Mouse (Mus musculus): ENCODE data around the gene Csdc2.

The Csdc2 gene

DNA sequence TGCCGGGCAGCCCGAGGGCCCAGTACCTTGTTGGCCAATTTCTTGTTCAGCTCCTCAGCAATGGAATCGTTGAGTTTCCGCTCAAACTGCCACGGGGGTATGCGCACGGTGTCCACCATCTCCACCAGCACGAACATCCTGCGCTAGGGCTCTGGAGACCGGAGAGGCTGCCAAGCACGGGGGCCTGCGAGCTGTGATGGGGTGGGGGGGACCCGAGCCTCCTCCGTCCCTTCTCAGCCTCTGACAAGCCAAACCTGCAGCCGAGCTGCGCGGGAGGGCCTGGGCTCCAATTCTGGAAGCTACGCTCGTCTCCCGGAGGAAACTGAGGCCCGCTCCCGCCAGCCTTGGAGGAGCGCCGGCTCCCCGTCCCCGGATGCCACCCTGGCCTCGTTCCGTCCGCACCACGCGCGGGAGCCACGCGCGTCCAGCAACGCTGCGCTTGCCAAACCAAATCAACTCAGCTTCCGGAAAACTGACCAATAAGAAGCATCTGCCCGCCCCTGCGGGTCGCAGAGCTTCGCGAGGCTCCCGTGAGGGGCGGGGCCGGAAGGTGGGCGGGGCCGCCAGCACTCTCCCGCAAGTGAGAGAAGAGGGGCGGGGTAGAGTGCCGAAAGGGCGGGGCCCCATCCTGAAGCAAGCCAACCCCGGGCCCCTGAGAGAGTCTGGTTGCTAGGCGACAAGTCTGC lies 10.7 kb upstream of the Csdc2 start, which contains the start of gene Polr3h:
Gene Polr3h, minus strand, starts transcription at position 481 of the 686 bp plus-strand sequence.
- peak; percentile 98 for DNase-seq (ENCODE audit: low spot score)

- no peak for DNase-seq (ENCODE audit: low spot score)
These were observed 10.1 kb upstream of the Csdc2 start for GRCm38 (mm10) chr15:81926446-81926822.

DNA sequence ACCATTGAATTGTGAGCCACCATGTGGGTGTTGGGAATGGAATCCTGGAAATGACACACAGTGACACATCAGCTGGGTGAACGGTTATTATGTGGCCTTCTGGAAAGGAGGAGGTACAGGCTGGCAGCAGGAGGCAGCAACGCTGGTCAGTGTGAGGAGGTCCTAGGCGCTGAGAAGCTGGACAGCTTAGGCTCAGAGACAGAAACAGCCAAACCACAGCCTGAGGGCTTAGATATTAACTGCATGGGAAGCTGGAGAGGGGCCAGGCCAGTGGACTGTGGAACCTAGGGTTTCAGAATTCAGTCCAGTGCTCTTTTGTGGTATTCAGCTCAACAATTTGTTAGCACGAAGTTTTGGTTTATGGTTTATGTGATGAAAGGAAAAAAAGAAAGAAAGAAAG lies 8.8 kb upstream of the Csdc2 start:
- DNase-seq (ENCODE audit: low spot score) = no peak

DNA sequence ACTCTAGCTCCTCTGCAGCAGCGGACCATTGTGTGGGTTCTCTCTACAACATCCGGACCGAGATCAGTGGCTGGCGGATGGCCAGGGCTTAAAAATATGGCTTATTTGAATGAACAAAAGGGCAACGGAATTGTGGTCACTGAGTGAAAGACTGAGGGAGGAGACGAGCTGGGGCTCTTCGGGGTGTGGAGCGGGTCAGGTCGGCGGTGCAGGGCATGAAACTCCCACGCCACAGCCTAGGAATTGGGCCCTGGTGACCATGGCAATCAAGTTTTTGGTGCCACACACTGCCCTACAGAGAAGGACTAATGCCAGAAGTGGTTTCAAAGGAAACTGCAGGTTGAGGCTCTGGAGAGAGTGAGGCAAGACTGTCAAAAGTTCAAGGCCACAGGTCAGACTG lies 8.3 kb upstream of the Csdc2 start:
- no peak for DNase-seq (ENCODE audit: low spot score)

DNA sequence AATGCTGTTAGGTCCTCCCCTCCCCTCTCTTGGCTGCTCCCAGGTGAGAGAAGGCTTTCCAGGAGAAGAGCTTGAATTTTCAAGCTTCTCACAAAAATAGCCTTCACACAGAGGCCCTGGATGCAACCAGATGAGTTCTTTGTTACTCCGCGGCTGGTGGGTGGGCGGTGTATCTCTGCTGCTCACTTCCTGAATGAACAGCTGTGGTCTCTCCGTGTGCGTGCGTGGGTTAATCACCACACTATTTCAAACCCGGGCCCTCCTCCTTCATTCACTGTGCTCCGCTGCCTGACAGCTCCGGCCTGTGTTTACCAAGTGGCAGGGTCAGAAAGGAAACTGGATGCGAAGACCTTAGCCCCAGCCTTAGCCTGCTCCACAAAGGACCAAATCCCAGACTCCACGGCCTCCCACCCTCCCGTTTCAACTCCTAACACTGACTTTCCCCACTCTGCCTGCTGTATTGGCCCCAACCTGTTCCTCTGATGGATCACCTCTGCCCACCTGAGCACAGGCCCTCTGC lies 3.5 kb upstream of the Csdc2 start:
- DNase-seq (ENCODE audit: low spot score) = no peak

- no peak for DNase-seq (ENCODE audit: low spot score)
These were observed 2.6 kb upstream of the Csdc2 start for GRCm38 (mm10) chr15:81933986-81934385.

DNA sequence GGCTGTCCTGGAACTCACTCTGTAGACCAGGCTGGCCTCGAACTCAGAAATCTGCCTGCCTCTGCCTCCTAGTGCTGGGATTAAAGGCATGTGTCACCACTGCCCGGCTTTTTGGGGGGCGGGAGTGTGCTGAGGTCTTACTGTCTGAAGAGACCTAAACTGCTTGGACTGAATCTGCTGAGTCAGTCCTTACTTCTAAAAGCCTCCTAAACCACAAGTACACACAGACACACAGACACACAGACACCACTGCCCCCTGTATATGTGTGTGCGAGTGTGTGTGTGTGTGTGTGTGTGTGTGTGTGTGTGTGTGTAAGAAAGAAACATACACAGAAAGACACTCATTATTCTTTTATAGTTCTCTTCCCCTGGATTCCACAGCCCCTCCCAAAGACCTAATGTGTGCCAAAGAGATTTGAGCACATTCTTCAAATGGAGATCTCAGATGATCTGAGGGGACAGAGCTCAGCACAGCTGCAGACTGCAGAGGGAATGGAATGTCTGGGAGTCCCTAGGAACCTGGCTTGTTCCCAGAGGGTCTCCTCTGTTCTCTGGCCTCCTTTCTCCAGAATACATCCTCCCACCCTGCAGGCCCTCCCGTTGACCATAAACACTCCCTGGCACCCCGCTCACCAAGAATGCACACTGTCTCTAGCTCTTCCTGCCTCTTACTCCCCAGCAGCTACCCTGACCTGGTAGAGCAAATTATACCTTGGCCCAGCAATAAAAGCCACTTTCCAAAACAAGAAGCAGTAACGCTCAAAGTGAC lies 506 bp upstream of the Csdc2 start:
- no peak for DNase-seq (ENCODE audit: low spot score)

DNA sequence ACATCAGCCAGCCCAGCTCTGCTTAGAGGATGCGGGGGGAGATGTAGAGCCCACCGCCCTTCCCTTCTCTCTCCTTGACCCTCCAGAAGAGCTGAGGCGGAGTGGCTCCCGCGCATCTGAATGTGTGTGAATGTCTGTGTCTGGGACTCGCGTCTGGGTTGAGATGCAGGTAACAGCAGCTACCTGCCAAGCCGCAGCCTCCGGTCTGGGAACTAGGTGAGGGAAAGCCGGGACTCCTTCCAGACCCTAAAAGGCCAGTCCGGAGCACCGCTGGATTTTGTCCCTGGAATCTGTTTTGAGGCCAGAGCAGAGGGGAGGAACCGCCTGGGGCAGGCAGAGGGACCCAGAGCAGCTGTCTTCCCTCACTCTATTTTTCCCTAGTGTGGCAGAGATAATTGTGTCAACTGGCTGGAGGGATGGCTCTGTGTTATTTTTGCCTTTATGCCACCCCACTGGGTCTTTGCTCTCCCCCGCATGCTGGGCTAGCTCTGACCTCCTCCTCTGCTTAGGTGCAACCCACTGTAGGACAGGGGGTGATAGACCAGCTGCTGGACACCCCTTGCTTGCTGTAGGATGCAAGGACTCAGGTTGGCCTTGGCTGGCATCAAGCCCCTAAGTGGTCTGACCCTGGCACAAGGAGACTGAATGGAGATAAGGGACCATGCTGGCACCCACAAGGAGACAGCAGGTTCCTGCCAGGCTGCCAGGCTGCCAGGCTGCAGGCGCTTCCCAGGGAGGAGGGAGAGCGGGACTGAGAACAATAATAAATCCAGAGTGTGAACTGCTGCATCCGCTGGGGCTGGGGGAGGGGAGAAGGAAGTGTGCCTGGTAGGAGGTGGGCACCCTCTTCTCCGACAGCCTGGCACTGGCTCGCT lies 776 bp downstream of the Csdc2 start:
- DNase-seq (ENCODE audit: low spot score) = peak; percentile 37

- peak; percentile 76 for DNase-seq (ENCODE audit: low spot score)
These were observed 1.7 kb downstream of the Csdc2 start for GRCm38 (mm10) chr15:81938246-81938645.

GRCm38 (mm10) chr15:81939157-81939715 lies 2.7 kb downstream of the Csdc2 start:
- DNase-seq (ENCODE audit: low spot score) = no peak

- no peak for DNase-seq (ENCODE audit: low spot score)
These were observed 3.2 kb downstream of the Csdc2 start for GRCm38 (mm10) chr15:81939774-81940173.

DNA sequence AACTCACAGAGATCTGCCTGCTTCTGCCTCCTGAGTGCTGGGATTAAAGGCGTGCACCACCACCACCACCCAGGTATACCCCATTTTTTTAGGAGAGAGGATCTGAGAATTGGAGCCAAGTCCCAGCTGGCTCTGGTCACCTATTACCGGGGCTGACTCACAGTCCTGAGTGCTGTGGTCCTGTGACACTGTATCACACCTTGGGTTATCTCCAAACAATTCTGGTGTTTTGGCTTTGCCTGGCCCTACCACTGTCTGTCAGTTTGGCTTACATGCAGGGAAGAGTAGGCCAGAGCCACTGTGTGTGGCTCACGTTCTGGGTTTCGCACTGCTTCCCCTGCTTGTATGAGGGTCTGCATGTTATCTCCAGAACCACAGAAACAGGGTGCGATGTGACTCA lies 3.7 kb downstream of the Csdc2 start:
- DNase-seq (ENCODE audit: low spot score) = no peak

DNA sequence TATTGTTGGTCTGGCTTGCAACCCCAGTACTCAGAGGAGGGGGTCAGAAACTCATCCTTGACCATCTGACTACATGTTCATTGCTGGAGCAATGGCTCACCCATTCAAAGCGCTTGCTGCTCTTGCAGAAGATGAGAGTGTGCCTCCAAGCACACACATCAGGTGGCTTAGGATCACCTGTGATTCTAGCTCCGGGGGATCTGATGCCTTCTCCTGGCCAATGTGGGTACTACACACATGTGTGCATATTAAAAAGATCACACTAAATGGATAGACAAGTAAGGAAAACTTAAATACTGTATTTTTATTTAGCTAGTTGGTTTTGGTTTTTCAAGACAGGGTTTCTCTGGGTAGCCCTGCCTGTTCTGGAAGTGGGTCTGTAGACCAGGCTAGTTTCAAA lies 4.5 kb downstream of the Csdc2 start:
- DNase-seq (ENCODE audit: low spot score) = no peak

- DNase-seq (ENCODE audit: low spot score) = peak; percentile 89
These were observed 6.7 kb downstream of the Csdc2 start for GRCm38 (mm10) chr15:81943176-81943749.

- DNase-seq (ENCODE audit: low spot score) = no peak
These were observed 12.5 kb downstream of the Csdc2 start for GRCm38 (mm10) chr15:81949076-81949475.

DNA sequence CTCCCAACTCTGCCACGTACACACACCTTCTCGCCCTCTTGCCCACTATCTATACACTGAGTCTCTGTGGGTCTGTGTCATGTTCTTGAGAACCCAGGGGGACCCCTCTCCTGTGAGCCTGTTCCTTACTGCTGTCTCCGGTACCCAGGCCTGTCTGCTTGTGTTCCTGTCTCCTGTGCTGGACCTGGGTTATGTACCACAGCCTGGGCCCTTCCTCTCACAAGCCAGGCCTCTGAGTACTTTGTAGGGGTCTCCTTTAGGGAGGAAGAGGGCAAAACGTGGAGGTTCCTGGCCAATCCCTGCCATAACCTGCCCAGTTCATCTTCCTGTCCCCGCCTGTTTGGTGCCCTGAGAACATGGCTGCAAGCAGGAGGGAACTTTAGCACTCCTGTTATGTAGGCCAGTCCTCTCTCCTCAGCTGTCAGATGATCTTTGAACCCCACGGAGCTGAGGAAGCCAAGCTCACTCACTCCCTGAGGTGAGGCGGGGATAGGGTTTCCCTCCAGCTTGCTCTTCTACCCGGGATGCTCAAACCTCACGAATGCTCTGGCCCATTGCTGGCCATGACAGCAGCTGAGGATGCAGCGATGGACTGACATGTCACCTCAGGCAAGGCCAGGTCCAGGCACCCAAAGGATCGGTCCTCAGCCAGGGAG lies 13.0 kb downstream of the Csdc2 start:
- no peak for DNase-seq (ENCODE audit: low spot score)

DNA sequence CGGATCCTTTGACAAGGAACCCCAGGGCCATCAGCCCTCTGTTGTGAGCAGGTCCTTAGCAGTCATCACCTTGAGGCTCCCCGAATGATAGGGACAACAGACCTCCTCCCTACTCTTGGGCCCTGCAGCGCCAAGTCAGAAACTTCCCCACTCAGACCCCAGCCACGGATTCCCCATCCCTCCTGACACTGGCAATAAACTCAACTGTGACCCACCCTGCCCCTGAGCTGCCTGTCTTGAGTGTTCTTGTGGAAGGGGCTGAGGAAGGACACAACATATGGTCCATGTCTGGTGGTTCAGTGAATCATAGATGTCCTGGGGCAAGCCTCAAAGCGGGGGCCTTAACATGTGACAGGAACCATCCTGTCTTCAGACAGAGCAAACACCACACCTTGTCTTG lies 14.2 kb downstream of the Csdc2 start:
- DNase-seq (ENCODE audit: low spot score) = no peak

- no peak for DNase-seq (ENCODE audit: low spot score)
These were observed 14.6 kb downstream of the Csdc2 start for GRCm38 (mm10) chr15:81951159-81951558.

GRCm38 (mm10) chr15:81952310-81952709 lies 15.8 kb downstream of the Csdc2 start:
- DNase-seq (ENCODE audit: low spot score) = no peak

DNA sequence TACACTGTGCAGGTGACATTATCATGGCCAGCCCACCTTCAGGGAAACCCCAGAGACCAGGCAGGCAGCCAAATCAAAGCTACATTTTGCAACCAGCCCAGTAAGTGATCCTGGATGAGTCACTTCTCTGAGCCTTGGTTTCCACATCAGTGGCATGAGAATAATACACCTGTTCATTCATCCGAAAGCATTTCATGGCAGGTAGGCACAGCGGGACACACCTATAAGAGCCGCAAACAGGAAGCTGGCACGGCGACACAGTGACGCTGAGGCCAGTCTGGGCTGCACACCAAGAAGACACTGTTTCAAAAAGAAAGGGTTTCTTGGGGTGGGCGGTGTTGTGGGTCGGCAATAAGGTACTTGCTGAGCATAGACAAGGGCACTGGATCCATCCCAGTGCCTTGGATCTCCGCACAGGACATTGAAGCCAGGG lies 17.6 kb downstream of the Csdc2 start:
- no peak for DNase-seq (ENCODE audit: low spot score)

DNA sequence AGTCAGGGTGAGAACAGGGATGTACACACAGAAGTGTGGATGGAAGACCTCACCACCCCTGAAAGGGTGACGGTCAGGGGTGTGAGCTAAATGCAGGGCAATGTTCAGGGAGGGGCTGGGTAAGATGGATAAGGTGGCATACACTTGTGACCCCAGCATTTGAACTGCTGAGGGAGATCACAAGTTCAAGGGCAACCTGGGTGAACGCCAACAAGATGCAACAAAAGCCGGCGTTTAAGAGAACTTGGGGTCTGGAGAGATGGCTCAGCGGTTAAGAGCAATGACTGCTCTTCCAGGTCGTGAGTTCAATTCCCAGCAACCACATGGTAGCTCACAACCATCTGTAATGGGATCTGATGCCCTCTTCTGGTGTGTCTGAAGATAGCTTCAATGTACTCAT lies 18.2 kb downstream of the Csdc2 start:
- no peak for DNase-seq (ENCODE audit: low spot score)
